Mouse (Mus musculus): Measurements from ENCODE around the gene Meaf6. TPM values are rescaled to one million over a fixed set of nuclear protein-coding genes. Genes with fewer than 3 reads are reported as not detected.

Meaf6 gene
- total and polyA plus RNA-seq, 3 experiments: 17.6 to 21.6 (median 21.2) TPM

DNA sequence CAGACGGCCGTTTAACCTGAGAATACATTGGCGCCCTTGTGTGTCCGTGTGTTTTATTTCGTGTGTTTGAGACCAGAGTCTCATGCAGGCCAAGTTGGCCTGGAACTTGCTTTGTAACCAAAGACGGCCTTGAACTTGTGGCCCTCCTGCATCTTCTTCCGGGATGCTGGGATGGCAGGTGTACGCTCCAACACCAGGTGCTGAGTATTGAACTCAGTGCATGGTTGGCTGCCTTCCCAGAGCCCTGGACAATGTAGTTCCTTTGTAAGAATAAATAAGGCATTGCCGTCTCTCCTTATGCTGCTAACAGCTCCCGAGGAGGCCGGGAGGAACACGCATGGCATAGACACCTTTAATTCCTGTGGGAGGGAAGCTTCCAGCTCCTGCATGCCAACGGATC, 32.0 kb downstream of the Meaf6 start:
- H3K36me3 ChIP-seq (ENCODE audit: control insufficient read depth, insufficient read depth, low read length): no peaks in the 10 kb centered on the region; the same call in 1 of the 2 replicates
- H3K27me3 ChIP-seq (ENCODE audit: control insufficient read depth, insufficient read depth, low read length): no peaks in the 10 kb centered on the region
- no peak overlapping the region for H3K9ac ChIP-seq (ENCODE audit: low read depth, low read length)
- intact Hi-C loops (cut with DNase I): no loop called here
- H3K4me1 ChIP-seq (ENCODE audit: control insufficient read depth, insufficient read depth, low read length): peaks cover 7% of the 10 kb centered on the region
- no peaks in the 10 kb centered on the region for H3K79me2 ChIP-seq (replicated peaks; ENCODE audit: control insufficient read depth, insufficient read depth, low read length)
- no peak overlapping the region for H3K4me3 ChIP-seq
- TF ChIP-seq EP300 (IDR thresholded peaks at IDR 0.05; ENCODE audit: insufficient read depth, low read depth, low read length) (0 out of 2 replicates have a peak, but pooled peaks have one; percentile 10), POLR2A (IDR thresholded peaks at IDR 0.05; ENCODE audit: insufficient read depth, low read depth, low read length) (no peak), CTCF (IDR thresholded peaks at IDR 0.05) (no peak)
- no peak for DNase-seq
- no peak overlapping the region for H3K27ac ChIP-seq
- 55% methylated on average over 13 of the region's 13 CpGs for WGBS

DNA sequence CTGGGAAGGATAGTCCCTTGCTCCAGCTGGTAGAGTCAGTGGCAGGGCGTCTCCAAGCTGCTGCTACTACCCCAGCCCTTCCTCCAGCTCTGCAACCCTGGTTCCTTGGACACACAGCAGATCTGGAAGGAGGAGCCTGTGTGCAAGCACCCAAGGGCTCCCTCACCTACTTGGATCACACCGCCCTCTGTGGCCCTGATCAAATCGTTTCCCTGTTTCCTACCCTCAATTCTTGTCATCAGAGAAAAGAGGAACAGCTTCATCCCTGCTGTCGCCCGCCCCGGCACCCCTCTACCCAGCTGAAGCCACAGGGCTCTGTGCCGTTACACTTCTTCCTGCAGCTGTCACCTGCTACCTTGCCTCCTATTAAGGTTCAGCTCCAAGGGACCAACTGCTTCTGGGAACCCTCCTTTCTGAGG, 33.0 kb downstream of the Meaf6 start:
- peak in 1 of 2 experiments; percentile 48 for DNase-seq
- 82% methylated on average over 7 of the region's 7 CpGs for WGBS

DNA sequence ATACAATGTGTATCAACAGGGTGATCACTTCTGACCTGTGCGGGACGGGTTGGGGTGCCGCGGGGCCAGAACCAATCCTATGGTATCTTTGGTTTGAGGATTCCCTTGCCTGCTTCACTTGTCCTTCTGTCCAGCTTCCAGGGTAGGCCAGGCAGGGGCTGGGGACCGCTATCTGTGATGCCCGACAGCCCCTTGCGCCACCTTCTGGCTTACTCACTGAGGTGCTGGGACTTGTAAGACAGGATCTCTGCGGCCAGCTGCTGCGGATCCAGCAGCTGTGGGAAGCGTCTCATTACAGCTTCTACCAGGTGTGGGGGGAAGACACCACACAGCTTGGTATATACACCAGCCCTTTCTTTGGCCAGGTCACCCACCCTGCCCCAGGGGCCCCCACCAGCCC, 34.1 kb downstream of the Meaf6 start:
- H3K9ac ChIP-seq (ENCODE audit: low read depth, low read length): no peak overlapping the region
- TF ChIP-seq EP300 (IDR thresholded peaks at IDR 0.05; ENCODE audit: insufficient read depth, low read depth, low read length): no peak
- TF ChIP-seq CTCF (IDR thresholded peaks at IDR 0.05): no peak
- no peak for TF ChIP-seq POLR2A (IDR thresholded peaks at IDR 0.05; ENCODE audit: insufficient read depth, low read depth, low read length)
- no peaks in the 10 kb centered on the region; the same call in 1 of the 2 replicates for H3K36me3 ChIP-seq (ENCODE audit: control insufficient read depth, insufficient read depth, low read length)
- intact Hi-C loops (cut with DNase I): no loop called here
- WGBS: 82% methylated on average over 10 of the region's 10 CpGs
- DNase-seq: no peak
- no peaks in the 10 kb centered on the region for H3K79me2 ChIP-seq (replicated peaks; ENCODE audit: control insufficient read depth, insufficient read depth, low read length)
- no peak overlapping the region for H3K27ac ChIP-seq
- peaks cover 22% of the 10 kb centered on the region for H3K4me1 ChIP-seq (ENCODE audit: control insufficient read depth, insufficient read depth, low read length)
- H3K27me3 ChIP-seq (ENCODE audit: control insufficient read depth, insufficient read depth, low read length): no peaks in the 10 kb centered on the region
- no peak overlapping the region for H3K4me3 ChIP-seq

More for the DNA sequence above, 33.0 kb downstream of the Meaf6 start:
- Histone ChIP-seq H3K27me3 (ENCODE audit: control insufficient read depth, insufficient read depth, low read length) (no peaks in the 10 kb centered on the region), H3K9ac (ENCODE audit: low read depth, low read length) (no peak overlapping the region), H3K27ac (no peak overlapping the region), H3K4me3 (no peak overlapping the region), H3K79me2 (replicated peaks; ENCODE audit: control insufficient read depth, insufficient read depth, low read length) (no peaks in the 10 kb centered on the region), H3K4me1 (ENCODE audit: control insufficient read depth, insufficient read depth, low read length) (peaks cover 16% of the 10 kb centered on the region), H3K36me3 (ENCODE audit: control insufficient read depth, insufficient read depth, low read length) (no peaks in the 10 kb centered on the region; the same call in 1 of the 2 replicates)
- intact Hi-C loops (cut with DNase I): no loop called here
- TF ChIP-seq POLR2A (IDR thresholded peaks at IDR 0.05; ENCODE audit: insufficient read depth, low read depth, low read length) (0 out of 2 replicates have a peak, but pooled peaks have one; percentile 11), EP300 (IDR thresholded peaks at IDR 0.05; ENCODE audit: insufficient read depth, low read depth, low read length) (no peak)

- Histone ChIP-seq H3K36me3 (ENCODE audit: control insufficient read depth, insufficient read depth, low read length) (no peaks in the 10 kb centered on the region; the same call in 1 of the 2 replicates), H3K9ac (ENCODE audit: low read depth, low read length) (no peak overlapping the region), H3K27ac (no peak overlapping the region), H3K4me1 (ENCODE audit: control insufficient read depth, insufficient read depth, low read length) (peaks cover 27% of the 10 kb centered on the region), H3K4me3 (no peak overlapping the region), H3K79me2 (replicated peaks; ENCODE audit: control insufficient read depth, insufficient read depth, low read length) (no peaks in the 10 kb centered on the region), H3K27me3 (ENCODE audit: control insufficient read depth, insufficient read depth, low read length) (no peaks in the 10 kb centered on the region)
- TF ChIP-seq POLR2A (IDR thresholded peaks at IDR 0.05; ENCODE audit: insufficient read depth, low read depth, low read length) (no peak), EP300 (IDR thresholded peaks at IDR 0.05; ENCODE audit: insufficient read depth, low read depth, low read length) (no peak), CTCF (IDR thresholded peaks at IDR 0.05) (no peak)
- WGBS: 89% methylated on average over 11 of the region's 11 CpGs
- intact Hi-C loops (cut with DNase I): no loop called here
- no peak for DNase-seq
Observed at GRCm38 (mm10) chr4:125119721-125120120, 34.8 kb downstream of the Meaf6 start.

GRCm38 (mm10) chr4:125122431-125123278, 37.7 kb downstream of the Meaf6 start:
- H3K4me3 ChIP-seq: peak overlapping the region; percentile 31; the same call in 1 of the 2 replicates
- peaks cover 32% of the 10 kb centered on the region for H3K4me1 ChIP-seq (ENCODE audit: control insufficient read depth, insufficient read depth, low read length)
- TF ChIP-seq EP300 (IDR thresholded peaks at IDR 0.05; ENCODE audit: insufficient read depth, low read depth, low read length): 0 out of 2 replicates have a peak, but pooled peaks have one; percentile 5
- TF ChIP-seq POLR2A (IDR thresholded peaks at IDR 0.05; ENCODE audit: insufficient read depth, low read depth, low read length): 0 out of 2 replicates have a peak, but pooled peaks have one; percentile 10
- TF ChIP-seq CTCF (IDR thresholded peaks at IDR 0.05): peak; percentile 24
- no peaks in the 10 kb centered on the region for H3K27me3 ChIP-seq (ENCODE audit: control insufficient read depth, insufficient read depth, low read length)
- H3K79me2 ChIP-seq (replicated peaks; ENCODE audit: control insufficient read depth, insufficient read depth, low read length): no peaks in the 10 kb centered on the region
- peak overlapping the region; percentile 82 for H3K27ac ChIP-seq
- peak overlapping the region; percentile 9; the same call in 1 of the 2 replicates for H3K9ac ChIP-seq (ENCODE audit: low read depth, low read length)
- intact Hi-C loops (cut with DNase I): loop anchor here (2.0 kb wide), 1 partner anchor 38 kb away; the partner anchor contains the start of gene Meaf6
- peak; percentile 76 to 79 for DNase-seq
- no peaks in the 10 kb centered on the region; the same call in 1 of the 2 replicates for H3K36me3 ChIP-seq (ENCODE audit: control insufficient read depth, insufficient read depth, low read length)
- 19% methylated on average over 16 of the region's 16 CpGs for WGBS

Measured in heart, adult 2 months (tissue).